Mouse (Mus musculus) bone marrow macrophage, adult 2 months (primary cell): ENCODE measurements at regions not wholly inside any gene's neighbourhood (a gene's known extent, or its start where the extent isn't known, plus 50 kb on each side); places are given as distances from the start of the nearest gene placed in this dataset.

Source experiments
- CTCF ChIP-seq: IDR thresholded peaks from 2 replicates; pipeline ENCODE4 v1.5.1; 2012; ENCODE audit warnings: low read depth, mild to moderate bottlenecking, low read length, moderate library complexity
- POLR2A ChIP-seq: IDR thresholded peaks from 2 replicates; pipeline ENCODE4 v1.6.1; 2012; ENCODE audit warnings: mild to moderate bottlenecking, low read depth, low read length, borderline replicate concordance

GRCm38 (mm10) chr14:76243581-76244337 lies 133.1 kb downstream of the Nufip1 start:
- no peak for TF ChIP-seq CTCF
- TF ChIP-seq POLR2A: no peak
